In the genomic region with DNA sequence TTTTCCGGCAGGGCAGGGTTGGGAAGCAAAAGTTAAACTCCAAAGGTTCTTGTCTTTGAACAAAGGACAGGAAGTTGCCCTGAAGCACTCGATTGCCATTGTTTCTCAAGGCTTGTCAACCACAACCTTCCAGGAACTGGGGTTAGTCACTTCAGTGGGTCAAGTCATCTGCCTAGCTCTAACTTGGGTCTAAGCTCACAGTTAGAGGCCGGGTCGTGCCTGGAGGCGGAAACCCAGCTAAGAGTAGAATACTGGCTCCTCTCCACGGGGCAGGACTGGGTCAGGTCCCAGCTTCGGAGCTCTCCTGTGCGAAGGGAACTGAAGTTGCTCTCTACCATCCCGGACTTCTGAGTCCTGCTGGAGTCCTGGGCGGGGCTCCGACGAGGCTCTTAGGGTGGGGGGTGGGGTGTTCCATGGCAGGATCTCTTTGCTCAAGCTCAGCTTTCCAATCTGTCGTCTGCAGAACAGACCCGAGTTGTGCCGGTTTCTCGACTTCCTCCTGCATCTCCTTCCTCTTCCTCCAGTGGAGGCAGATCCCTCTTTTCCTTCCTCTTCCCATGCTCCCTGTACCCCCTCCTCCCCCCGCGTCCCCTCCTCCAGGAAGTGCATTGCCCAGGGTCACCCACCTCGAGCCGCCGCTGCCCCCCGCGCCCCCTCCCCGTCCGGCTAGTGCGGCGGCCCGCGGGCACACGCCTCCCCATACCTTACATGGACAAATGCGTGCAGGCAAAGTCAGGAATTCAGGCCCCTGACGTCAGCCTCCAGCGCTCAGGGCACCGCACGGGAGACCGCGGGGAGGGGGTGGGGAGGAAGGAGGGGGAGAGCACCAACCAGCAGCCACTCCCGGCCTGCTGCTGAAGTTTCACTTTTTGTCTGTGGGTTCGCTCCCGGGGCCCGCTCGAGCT, we compare ENCODE assay signal across 8 mouse cellular contexts. TPM values are rescaled to one million over a fixed set of nuclear protein-coding genes. Genes with fewer than 3 reads are reported as not detected.
DNase-seq lines count a peak whose midpoint lies in the region; ATAC-seq and TF ChIP-seq lines count a peak whose summit lies in the region.

Gene Lpp (plus strand): TSS at position 857 of the 905 bp plus-strand sequence.

- H3K9me3 ChIP-seq in forebrain, embryonic 13.5 days (replicated peaks): no peaks in the 10 kb centered on the region
- no peaks in the 10 kb centered on the region for H3K9me3 ChIP-seq in lung, embryonic 14.5 days (ENCODE audit: low read depth, low read length)
- no peaks in the 10 kb centered on the region for H3K9me3 ChIP-seq in neural tube, embryonic 14.5 days (ENCODE audit: control insufficient read depth, low read length)

- no peak for TF ChIP-seq CTCF in lung, embryonic 14.5 days (IDR thresholded peaks at IDR 0.05; ENCODE audit: low read depth)

- no peaks in the 10 kb centered on the region for H3K27me3 ChIP-seq in forebrain, embryonic 13.5 days
- H3K27me3 ChIP-seq in lung, embryonic 14.5 days (ENCODE audit: insufficient read depth, low read length): no peaks in the 10 kb centered on the region
- H3K27me3 ChIP-seq in neural tube, embryonic 14.5 days (ENCODE audit: control insufficient read depth, insufficient read depth, low read length): no peaks in the 10 kb centered on the region

- H3K9ac ChIP-seq in forebrain, embryonic 13.5 days: peak within 1 kb of the TSS; percentile 87
- peak within 1 kb of the TSS; percentile 98 for H3K9ac ChIP-seq in lung, embryonic 14.5 days
- peak within 1 kb of the TSS; percentile 87 for H3K9ac ChIP-seq in neural tube, embryonic 14.5 days (replicated peaks; ENCODE audit: low read depth, low read length)

- H3K27ac ChIP-seq in forebrain, embryonic 13.5 days: peak within 1 kb of the TSS; percentile 69
- H3K27ac ChIP-seq in lung, embryonic 14.5 days (ENCODE audit: low read depth): peak within 1 kb of the TSS; percentile 100
- peak within 1 kb of the TSS; percentile 80 for H3K27ac ChIP-seq in neural tube, embryonic 14.5 days (ENCODE audit: low read depth, low read length)

- WGBS in forebrain, embryonic 13.5 days: 2% methylated on average over 37 of the region's 42 CpGs
- WGBS in lung, embryonic 14.5 days: 2% methylated on average over 42 of the region's 42 CpGs
- 2% methylated on average over 40 of the region's 42 CpGs for WGBS in neural tube, embryonic 14.5 days

- ATAC-seq in forebrain, embryonic 13.5 days: peak; percentile 90
- peak; percentile 92 for ATAC-seq in lung, embryonic 14.5 days (ENCODE audit: insufficient read depth)
- peak; percentile 89 for ATAC-seq in neural tube, embryonic 14.5 days (ENCODE audit: low read depth)

- peak within 1 kb of the TSS; percentile 72 for H3K4me2 ChIP-seq in forebrain, embryonic 13.5 days
- H3K4me2 ChIP-seq in lung, embryonic 14.5 days: peak within 1 kb of the TSS; percentile 79
- peak within 1 kb of the TSS; percentile 84 for H3K4me2 ChIP-seq in neural tube, embryonic 14.5 days (ENCODE audit: low read depth, low read length)

- DNase-seq in CD4-positive, CD25-positive, alpha-beta regulatory T cell, adult 2 months (ENCODE audit: low read depth, low spot score): peak; percentile 84
- DNase-seq in brain, adult 2 months (ENCODE audit: low read depth, low spot score): peak; percentile 89
- peak; percentile 71 to 87 for DNase-seq in heart, postnatal 36 days
- peak; percentile 14 to 53 for DNase-seq in layer of hippocampus, adult 18-20 months (ENCODE audit: low spot score in 2 of 2)
- peak; percentile 90 for DNase-seq in lung, embryonic 14.5 days
- peak; percentile 79 for DNase-seq in testis, postnatal 14 days (ENCODE audit: low spot score)

- H3K4me1 ChIP-seq in forebrain, embryonic 13.5 days: peaks cover 21% of the 10 kb centered on the region
- H3K4me1 ChIP-seq in lung, embryonic 14.5 days (ENCODE audit: insufficient read depth): peaks cover 21% of the 10 kb centered on the region
- H3K4me1 ChIP-seq in neural tube, embryonic 14.5 days (ENCODE audit: control insufficient read depth, insufficient read depth, low read length): 0 out of 2 replicates have a peak, but pooled peaks cover 3% of the 10 kb centered on the region

- intact Hi-C loops in heart, postnatal 36 days (cut with DNase I): loop anchor here (1.0 to 10.0 kb wide), 3 partner anchors 92 to 666 kb away; no protein-coding TSS in a partner anchor

- no peaks in the 10 kb centered on the region for H3K36me3 ChIP-seq in forebrain, embryonic 13.5 days (ENCODE audit: poor library complexity, severe bottlenecking)
- no peaks in the 10 kb centered on the region for H3K36me3 ChIP-seq in lung, embryonic 14.5 days (ENCODE audit: insufficient read depth)
- H3K36me3 ChIP-seq in neural tube, embryonic 14.5 days (ENCODE audit: control insufficient read depth, insufficient read depth, low read length): no peaks in the 10 kb centered on the region

- H3K4me3 ChIP-seq in forebrain, embryonic 13.5 days: peak within 1 kb of the TSS; percentile 86
- peak within 1 kb of the TSS; percentile 83 for H3K4me3 ChIP-seq in lung, embryonic 14.5 days (ENCODE audit: low read depth, low read length)
- H3K4me3 ChIP-seq in neural tube, embryonic 14.5 days (ENCODE audit: low read depth, low read length): peak within 1 kb of the TSS; percentile 88

RNA-seq across cellular contexts. Expression of gene Lpp, which starts in this region (rescaled TPM):
- polyA plus RNA-seq in forebrain, embryonic 13.5 days (2015; fragmentation: Nextera tagmentation; extraction: Ambion mirVana): 9.4 and 10.8 TPM in 2 replicates
- 10 to 100 TPM; 29.5 to 32.5 TPM for total RNA-seq in heart, postnatal 36 days (2021)
- 1 to 10 TPM; 7.5 to 7.8 TPM for total RNA-seq in layer of hippocampus, adult 18-20 months (2021)
- polyA plus RNA-seq in lung, embryonic 14.5 days (2014; fragmentation: Nextera tagmentation; extraction: Ambion mirVana): 72.4 and 79.9 TPM in 2 replicates
- polyA plus RNA-seq in neural tube, embryonic 14.5 days (2014; fragmentation: Nextera tagmentation; extraction: Ambion mirVana): 7.0 and 14.7 TPM in 2 replicates

Comparison
In these comparisons a context has a peak if more than half of its experiments do, and no peak if none do; other contexts are left out.
1. Peak in every context shown above with its lines: DNase-seq, ATAC-seq, H3K4me3 ChIP-seq and H3K27ac ChIP-seq.
2. DNase-seq: peak in every context shown above with its lines; median percentile 90 in lung, embryonic 14.5 days; 89 in brain, adult 2 months; 84 in CD4-positive, CD25-positive, alpha-beta regulatory T cell, adult 2 months; 79 in heart, postnatal 36 days; 79 in testis, postnatal 14 days; 34 in layer of hippocampus, adult 18-20 months.